Mouse (Mus musculus): ENCODE results near the gene Mcm7.

- TF ChIP-seq BHLHE40 (IDR thresholded peaks at IDR 0.05; ENCODE audit: low read depth, low read length) = no peak
- no peak for TF ChIP-seq POLR2A (IDR thresholded peaks at IDR 0.05; ENCODE audit: low read depth, low read length)
- TF ChIP-seq UBTF (IDR thresholded peaks at IDR 0.05; ENCODE audit: low read depth, low read length) = no peak
- no peak for TF ChIP-seq CTCF (conservative IDR thresholded peaks at IDR 0.05 in 1 of 2, IDR thresholded peaks at IDR 0.05 in 1 of 2; ENCODE audit: low read depth in 2 of 2, low read length in 2 of 2)
- no peak for TF ChIP-seq TBP (conservative IDR thresholded peaks at IDR 0.05; ENCODE audit: low read depth, low read length)
- no peak for TF ChIP-seq RAD21 (IDR thresholded peaks at IDR 0.05; ENCODE audit: low read depth, low read length)
- TF ChIP-seq GABPA (IDR thresholded peaks at IDR 0.05; ENCODE audit: insufficient replicate concordance, low read depth, low read length) = peak; percentile 57; the same call in 1 of the 2 replicates
- TF ChIP-seq CHD2 (IDR thresholded peaks at IDR 0.05; ENCODE audit: low read length) = no peak
These were observed 15.6 kb upstream of the Mcm7 start for GRCm38 (mm10) chr5:138187661-138188306.

Measured in CH12.LX (cell line).